Mouse (Mus musculus): ENCODE results near the gene Med12. TPM values are rescaled to one million over a fixed set of nuclear protein-coding genes. Genes with fewer than 3 reads are reported as not detected.
A peak's percentile ranks its signal among the peaks of the same experiment; 100 is the strongest.

Med12 gene
- polyA plus RNA-seq, 1 experiment from 2014 or later = 31.3 TPM

- Histone ChIP-seq H3K4me2 (peak overlapping the region; percentile 60), H3K27me3 (no peaks in the 10 kb centered on the region), H3K27ac (no peak overlapping the region), H3K36me3 (ENCODE audit: poor library complexity, severe bottlenecking) (peaks cover 13% of the 10 kb centered on the region), H3K9ac (peak overlapping the region; percentile 78), H3K4me1 (peaks cover 35% of the 10 kb centered on the region), H3K4me3 (peak overlapping the region; percentile 52), H3K9me3 (replicated peaks) (no peaks in the 10 kb centered on the region)
- 65% methylated on average over 9 of the region's 9 CpGs for whole genome bisulfite sequencing
- ATAC-seq = no peak
Measured at GRCm38 (mm10) chrX:101301654-101302053, 27.8 kb downstream of the Med12 start.

DNA sequence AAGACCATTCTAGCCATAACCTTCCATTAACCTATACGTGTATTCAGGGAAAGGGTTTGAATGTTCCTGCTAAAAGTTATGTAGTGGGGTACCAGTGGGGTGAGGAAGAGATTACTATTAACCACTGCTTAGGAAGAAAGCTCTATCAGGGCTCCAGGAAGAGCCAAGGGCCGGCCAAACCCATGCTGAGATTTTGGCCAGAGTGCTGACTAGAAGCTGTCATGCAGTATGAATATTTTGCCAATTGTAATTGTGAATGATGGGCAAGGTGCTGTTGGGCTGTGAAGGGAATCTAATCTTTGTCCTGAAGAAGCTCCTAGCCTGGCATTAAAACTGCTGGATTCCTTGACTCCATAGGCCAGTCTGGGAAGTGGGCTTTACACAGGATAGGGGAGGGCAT, 30.8 kb downstream of the Med12 start:
- ATAC-seq = no peak
- H3K4me2 ChIP-seq = no peak overlapping the region
- H3K36me3 ChIP-seq (ENCODE audit: poor library complexity, severe bottlenecking) = peaks cover 14% of the 10 kb centered on the region; the same call in 1 of the 2 replicates
- peaks cover 35% of the 10 kb centered on the region for H3K4me1 ChIP-seq
- no peak overlapping the region for H3K9ac ChIP-seq
- H3K4me3 ChIP-seq = no peak overlapping the region
- no peaks in the 10 kb centered on the region for H3K27me3 ChIP-seq
- WGBS = 40% methylated on average over 2 of the region's 2 CpGs
- H3K27ac ChIP-seq = no peak overlapping the region
- no peaks in the 10 kb centered on the region for H3K9me3 ChIP-seq (replicated peaks)

GRCm38 (mm10) chrX:101309299-101309698, 35.5 kb downstream of the Med12 start:
- no peak overlapping the region for H3K9ac ChIP-seq
- peaks cover 38% of the 10 kb centered on the region for H3K36me3 ChIP-seq (ENCODE audit: poor library complexity, severe bottlenecking)
- H3K27ac ChIP-seq = no peak overlapping the region
- no peaks in the 10 kb centered on the region for H3K27me3 ChIP-seq
- H3K4me1 ChIP-seq = peaks cover 7% of the 10 kb centered on the region; the same call in 1 of the 2 replicates
- H3K9me3 ChIP-seq (replicated peaks) = no peaks in the 10 kb centered on the region
- ATAC-seq = no peak
- H3K4me3 ChIP-seq = no peak overlapping the region
- H3K4me2 ChIP-seq = no peak overlapping the region
- 86% methylated on average over 5 of the region's 5 CpGs for WGBS

DNA sequence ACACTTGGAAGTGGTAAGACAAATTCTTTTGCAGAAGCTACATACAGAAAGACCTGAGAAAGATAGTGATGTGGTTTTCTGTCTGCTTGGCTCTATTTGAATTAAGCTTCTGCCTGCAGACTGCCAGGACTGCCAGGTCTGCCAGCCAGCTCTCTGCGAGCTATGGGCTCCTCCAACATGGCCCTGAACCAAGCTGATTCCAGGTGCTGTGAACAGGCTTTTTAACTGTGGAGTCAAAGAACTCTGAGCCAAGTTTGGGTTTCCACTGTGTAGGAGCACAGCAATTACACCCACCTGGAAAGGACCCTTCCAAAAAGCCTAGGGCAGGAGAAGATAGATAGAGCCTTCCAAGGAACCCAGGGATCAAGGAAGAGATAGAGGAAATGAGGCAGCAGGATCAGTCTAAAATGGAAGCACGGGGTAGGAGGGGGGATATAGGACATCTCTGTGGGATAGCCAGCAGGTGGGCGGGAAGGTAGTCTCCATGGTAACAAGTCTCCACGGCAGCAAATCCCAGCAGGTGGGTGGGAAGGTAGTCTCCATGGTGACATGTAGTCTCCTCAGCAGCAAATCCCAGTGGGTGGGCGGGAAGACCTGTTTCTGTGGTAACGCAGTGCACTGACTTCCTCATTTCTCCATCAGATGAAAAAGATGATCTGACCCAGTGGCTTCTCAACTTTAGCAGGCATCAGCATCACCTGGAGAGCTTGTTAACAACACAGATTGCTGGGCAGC, 40.0 kb downstream of the Med12 start:
- H3K27ac ChIP-seq = no peak overlapping the region; the same call in 1 of the 2 replicates
- H3K4me1 ChIP-seq = 0 out of 2 replicates have a peak, but pooled peaks cover 5% of the 10 kb centered on the region
- no peak overlapping the region for H3K9ac ChIP-seq
- H3K4me2 ChIP-seq = no peak overlapping the region
- WGBS = 20% methylated on average over 6 of the region's 6 CpGs
- no peaks in the 10 kb centered on the region for H3K9me3 ChIP-seq (replicated peaks)
- H3K36me3 ChIP-seq (ENCODE audit: poor library complexity, severe bottlenecking) = peaks cover 42% of the 10 kb centered on the region
- no peaks in the 10 kb centered on the region for H3K27me3 ChIP-seq
- ATAC-seq = peak; percentile 81
- H3K4me3 ChIP-seq = no peak overlapping the region

GRCm38 (mm10) chrX:101319775-101320174, 45.9 kb downstream of the Med12 start:
- H3K4me1 ChIP-seq = no peaks in the 10 kb centered on the region
- no peak overlapping the region for H3K9ac ChIP-seq
- no peaks in the 10 kb centered on the region for H3K27me3 ChIP-seq
- no peak overlapping the region for H3K4me3 ChIP-seq
- WGBS = 90% methylated on average over 12 of the region's 12 CpGs
- H3K27ac ChIP-seq = no peak overlapping the region
- no peak for ATAC-seq
- H3K36me3 ChIP-seq (ENCODE audit: poor library complexity, severe bottlenecking) = peaks cover 44% of the 10 kb centered on the region
- H3K4me2 ChIP-seq = no peak overlapping the region
- H3K9me3 ChIP-seq (replicated peaks) = no peaks in the 10 kb centered on the region

DNA sequence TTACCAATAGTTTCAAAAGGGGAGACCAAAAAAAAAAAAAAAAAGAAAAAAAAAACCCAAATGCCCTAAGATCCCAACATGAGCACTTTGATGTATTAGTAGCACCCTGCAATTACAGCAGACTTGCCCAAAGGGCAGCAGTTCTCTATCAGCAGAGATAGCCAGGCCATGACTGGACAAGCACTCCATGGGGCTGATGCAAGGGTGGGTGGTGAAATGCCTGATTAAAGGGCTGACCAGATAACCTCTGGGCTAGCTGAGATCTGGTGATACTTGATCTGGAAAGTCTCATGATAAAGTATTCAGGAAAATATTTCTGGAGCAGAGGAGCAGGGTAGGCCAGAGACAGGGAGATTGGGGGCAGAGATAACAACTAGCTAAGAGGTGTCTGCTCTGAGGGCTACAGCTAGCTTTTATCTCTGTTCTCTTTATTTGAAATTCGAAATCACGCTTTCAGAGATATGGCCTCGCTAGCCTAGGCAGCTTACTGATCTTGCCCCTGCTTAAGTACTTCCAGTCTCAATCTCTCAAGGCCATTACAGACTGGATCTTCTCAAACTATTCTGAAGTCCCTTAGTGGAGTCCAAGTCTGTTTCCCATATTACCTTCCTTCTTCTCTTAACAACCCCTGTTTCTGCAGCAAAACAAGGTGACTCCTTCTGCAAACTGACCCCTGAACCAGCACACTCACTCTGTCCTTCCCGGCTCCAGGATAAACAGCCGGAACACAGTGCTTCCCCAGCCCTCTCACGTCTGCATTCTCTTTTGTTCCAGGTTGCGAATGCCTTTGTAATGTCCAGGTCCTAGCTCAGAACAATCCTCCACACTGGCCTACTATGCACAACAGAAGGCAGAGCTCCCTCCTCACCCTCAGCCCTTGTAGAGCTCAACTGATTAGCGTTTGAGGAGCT, 52.4 kb downstream of the Med12 start:
- Histone ChIP-seq H3K4me2 (no peak overlapping the region), H3K9ac (no peak overlapping the region), H3K27me3 (no peaks in the 10 kb centered on the region), H3K27ac (no peak overlapping the region), H3K36me3 (ENCODE audit: poor library complexity, severe bottlenecking) (peaks cover 9% of the 10 kb centered on the region; the same call in 1 of the 2 replicates), H3K4me3 (no peak overlapping the region), H3K4me1 (no peaks in the 10 kb centered on the region), H3K9me3 (replicated peaks) (no peaks in the 10 kb centered on the region)
- no peak for ATAC-seq
- 56% methylated on average over 8 of the region's 8 CpGs for WGBS

- peaks cover 4% of the 10 kb centered on the region for H3K4me1 ChIP-seq
- no peaks in the 10 kb centered on the region for H3K27me3 ChIP-seq
- H3K9ac ChIP-seq = no peak overlapping the region
- no peak for ATAC-seq
- H3K4me2 ChIP-seq = peak overlapping the region; percentile 25; the same call in 1 of the 2 replicates
- H3K9me3 ChIP-seq (replicated peaks) = no peaks in the 10 kb centered on the region
- no peak overlapping the region for H3K4me3 ChIP-seq
- H3K27ac ChIP-seq = no peak overlapping the region; the same call in 1 of the 2 replicates
- WGBS = 21% methylated on average over 7 of the region's 10 CpGs
- no peaks in the 10 kb centered on the region for H3K36me3 ChIP-seq (ENCODE audit: poor library complexity, severe bottlenecking)
Measured at GRCm38 (mm10) chrX:101329372-101330028, 55.7 kb downstream of the Med12 start.

- H3K4me3 ChIP-seq = peak overlapping the region; percentile 33
- ATAC-seq = peak; percentile 44
- H3K4me2 ChIP-seq = peak overlapping the region; percentile 51
- H3K27ac ChIP-seq = peak overlapping the region; percentile 88
- peak overlapping the region; percentile 46; the same call in 1 of the 2 replicates for H3K9ac ChIP-seq
- no peaks in the 10 kb centered on the region for H3K27me3 ChIP-seq
- WGBS = 45% methylated on average over 9 of the region's 9 CpGs
- no peaks in the 10 kb centered on the region for H3K9me3 ChIP-seq (replicated peaks)
- H3K36me3 ChIP-seq (ENCODE audit: poor library complexity, severe bottlenecking) = no peaks in the 10 kb centered on the region
- H3K4me1 ChIP-seq = peaks cover 4% of the 10 kb centered on the region
Measured at GRCm38 (mm10) chrX:101332031-101332374, 58.2 kb downstream of the Med12 start.

DNA sequence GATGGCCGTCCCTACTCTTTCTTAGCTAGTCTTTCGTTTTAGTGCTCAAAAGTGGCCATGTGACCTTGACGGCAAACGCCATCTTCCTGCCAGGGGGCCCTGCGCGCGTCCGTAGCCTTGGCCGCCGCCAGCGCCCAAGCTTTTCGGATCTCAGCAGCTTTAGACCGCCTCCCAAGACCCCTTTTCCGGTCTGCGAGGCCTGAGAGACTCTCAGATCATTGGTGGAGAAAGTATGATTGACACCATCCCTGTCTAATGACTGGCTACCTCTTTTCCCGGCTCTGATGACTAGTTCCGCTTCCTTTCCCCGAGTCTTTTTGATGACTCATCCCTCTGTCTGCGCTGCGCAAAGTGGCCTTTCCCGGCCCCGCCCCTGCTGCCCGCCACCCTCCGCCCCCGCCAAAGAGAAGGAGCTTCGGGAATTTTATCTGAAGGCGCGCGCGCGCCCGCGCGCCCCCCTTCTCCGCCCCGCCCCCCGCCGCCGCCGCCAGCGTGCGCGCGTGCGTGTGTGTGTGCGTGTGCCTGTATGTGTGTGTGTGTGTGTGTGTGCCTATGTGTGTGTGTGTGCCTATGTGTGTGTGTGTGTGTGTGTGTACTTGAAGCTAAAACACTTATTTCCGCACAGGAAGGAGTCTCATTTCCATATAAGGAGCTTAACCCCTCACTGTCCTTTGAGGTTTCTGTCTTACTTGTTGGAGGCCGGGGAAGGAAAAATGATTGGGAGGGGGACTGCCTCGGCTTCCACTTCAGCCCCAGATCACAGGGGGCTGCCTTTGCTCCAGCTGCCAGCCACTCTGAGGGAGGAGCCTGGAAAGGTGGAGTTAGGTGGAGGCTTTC, 58.8 kb downstream of the Med12 start:
- Histone ChIP-seq H3K4me3 (peak overlapping the region; percentile 37), H3K9me3 (replicated peaks) (no peaks in the 10 kb centered on the region), H3K9ac (peak overlapping the region; percentile 60), H3K36me3 (ENCODE audit: poor library complexity, severe bottlenecking) (no peaks in the 10 kb centered on the region), H3K27me3 (no peaks in the 10 kb centered on the region), H3K4me1 (peaks cover 4% of the 10 kb centered on the region), H3K4me2 (peak overlapping the region; percentile 56), H3K27ac (peak overlapping the region; percentile 88)
- 13% methylated on average over 32 of the region's 49 CpGs for WGBS
- peak; percentile 97 for ATAC-seq

DNA sequence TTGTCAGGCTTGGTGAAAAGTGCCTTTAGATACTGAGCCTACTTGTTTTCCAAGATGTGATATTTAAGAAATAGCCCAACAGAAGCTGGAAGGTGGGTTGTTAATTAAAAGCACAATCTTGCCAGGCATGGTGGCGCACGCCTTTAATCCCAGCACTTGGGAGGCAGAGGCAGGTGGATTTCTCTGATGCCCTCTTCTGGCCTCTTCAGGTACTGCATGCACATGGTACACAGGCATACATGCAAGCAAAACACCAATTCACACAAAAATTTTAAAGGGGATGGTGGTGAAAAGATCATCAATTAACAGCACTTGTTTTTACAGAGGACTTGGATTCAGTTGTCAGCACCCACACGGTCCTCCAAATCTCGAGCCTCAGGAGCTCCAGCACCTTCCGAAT, 60.8 kb downstream of the Med12 start:
- no peak overlapping the region for H3K4me3 ChIP-seq
- H3K9me3 ChIP-seq (replicated peaks) = no peaks in the 10 kb centered on the region
- no peak overlapping the region for H3K9ac ChIP-seq
- H3K27me3 ChIP-seq = no peaks in the 10 kb centered on the region
- 98% methylated on average over 5 of the region's 5 CpGs for WGBS
- H3K4me1 ChIP-seq = peaks cover 4% of the 10 kb centered on the region
- no peak overlapping the region for H3K4me2 ChIP-seq
- no peak for ATAC-seq
- no peak overlapping the region for H3K27ac ChIP-seq
- H3K36me3 ChIP-seq (ENCODE audit: poor library complexity, severe bottlenecking) = no peaks in the 10 kb centered on the region

DNA sequence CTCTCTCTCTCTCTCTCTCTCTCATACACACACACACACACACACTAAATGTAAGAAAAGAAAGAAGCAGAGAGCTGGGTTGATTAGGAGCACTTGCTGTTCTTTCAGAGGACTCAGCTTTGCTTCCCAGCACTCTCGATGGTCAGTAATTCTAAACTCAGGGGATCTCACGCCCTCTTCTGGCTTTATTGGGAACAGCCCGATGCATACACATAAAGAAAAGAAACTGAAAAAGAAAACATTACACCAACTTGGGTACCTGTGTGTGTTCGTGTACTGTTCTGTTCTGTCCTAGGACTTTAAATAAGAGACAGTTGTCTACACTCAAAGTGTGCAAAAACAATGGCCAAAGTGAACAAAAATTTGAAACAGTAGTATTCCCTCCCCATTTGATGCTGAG, 64.8 kb downstream of the Med12 start:
- Histone ChIP-seq H3K27ac (no peak overlapping the region), H3K27me3 (no peaks in the 10 kb centered on the region), H3K4me3 (no peak overlapping the region), H3K36me3 (ENCODE audit: poor library complexity, severe bottlenecking) (no peaks in the 10 kb centered on the region), H3K4me1 (no peaks in the 10 kb centered on the region), H3K9me3 (replicated peaks) (no peaks in the 10 kb centered on the region), H3K4me2 (no peak overlapping the region), H3K9ac (no peak overlapping the region)
- 48% methylated on average over 4 of the region's 4 CpGs for WGBS
- no peak for ATAC-seq
